Mouse (Mus musculus): ENCODE measurements around the gene Bglap3.
"Not testable (repeated sequence)": the region's sequence is repeated elsewhere in the genome, so short reads cannot be mapped to it uniquely, and the experiment has no call there.

The Bglap3 gene

DNA sequence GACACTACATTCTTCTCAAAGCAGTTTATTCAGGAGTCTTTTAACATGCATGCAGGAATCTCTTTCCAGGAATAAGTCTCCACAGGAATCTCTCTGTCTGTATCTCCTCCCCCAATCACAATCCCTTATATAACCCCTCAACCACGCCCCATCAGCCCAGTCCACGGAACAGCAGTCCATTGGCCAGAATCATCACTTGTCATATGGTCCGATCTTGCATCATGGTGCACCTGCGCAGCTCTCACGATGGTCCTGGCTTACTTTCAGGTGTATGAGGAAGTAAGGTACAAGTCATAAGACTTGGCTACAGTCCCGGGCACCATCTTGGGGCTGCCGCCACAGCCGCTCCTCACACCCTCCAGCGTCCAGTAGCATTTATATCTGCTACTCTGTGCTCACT lies at the start of gene Bglap3:
Gene Bglap3, minus strand, starts transcription at position 101 of the 400 bp plus-strand sequence.
- in situ Hi-C loops (cut with MboI, MseI) = not testable (repeated sequence)

DNA sequence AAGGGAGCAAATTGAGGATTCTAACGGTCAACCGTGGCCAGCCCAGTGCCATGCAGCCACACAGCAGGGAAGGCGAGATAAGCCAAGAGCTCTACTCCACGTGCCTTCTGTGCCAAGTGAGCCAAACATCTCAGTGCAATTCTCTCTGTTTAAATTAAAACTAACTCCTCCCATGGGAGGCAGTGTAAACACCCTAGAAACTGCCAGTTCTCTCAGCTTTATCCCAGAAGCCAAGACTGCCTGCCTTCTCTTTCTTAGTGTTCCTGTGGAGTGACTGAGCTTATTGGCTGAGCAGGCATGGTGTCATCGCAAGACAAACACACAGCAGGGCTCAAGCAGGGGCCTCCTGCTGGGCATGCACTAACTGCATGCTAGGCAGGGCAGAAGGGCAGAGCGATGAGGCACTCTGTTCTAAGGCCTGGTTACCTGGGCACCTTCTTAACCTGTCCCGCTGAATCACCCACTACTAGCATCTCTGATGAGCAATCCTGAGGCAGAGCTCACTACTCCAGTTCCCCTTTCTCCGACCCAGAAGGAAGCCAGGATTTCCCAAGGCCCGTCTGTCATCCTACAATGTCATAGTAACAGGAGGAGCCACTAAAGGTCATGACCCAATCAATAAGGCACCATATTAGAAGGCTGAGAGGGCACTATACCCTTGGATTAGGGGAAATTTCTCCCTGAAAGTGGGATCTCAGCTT lies 49.6 kb upstream of the Bglap3 start:
- in situ Hi-C loops (cut with MboI, MseI) = no loop called here

DNA sequence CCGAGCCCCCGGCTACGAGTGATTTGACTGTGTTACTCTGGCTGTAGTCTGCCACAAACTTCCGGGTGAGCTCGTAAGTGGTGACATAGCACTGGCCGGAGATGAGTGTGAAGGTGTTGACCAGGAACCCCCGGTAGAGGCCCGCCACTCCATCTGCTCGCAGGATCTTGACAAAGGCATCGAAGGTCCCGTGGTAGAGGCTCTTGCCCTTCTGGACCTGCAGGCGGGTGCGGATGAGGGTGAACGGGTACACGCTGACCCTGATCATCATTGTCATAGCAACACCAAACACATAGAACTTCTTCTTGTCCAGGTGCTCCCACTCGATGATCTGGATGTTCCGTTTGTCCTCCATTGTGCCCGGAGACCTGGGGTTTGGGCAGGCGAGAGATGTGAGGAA lies 48.2 kb upstream of the Bglap3 start:
- in situ Hi-C loops (cut with MboI, MseI) = no loop called here

DNA sequence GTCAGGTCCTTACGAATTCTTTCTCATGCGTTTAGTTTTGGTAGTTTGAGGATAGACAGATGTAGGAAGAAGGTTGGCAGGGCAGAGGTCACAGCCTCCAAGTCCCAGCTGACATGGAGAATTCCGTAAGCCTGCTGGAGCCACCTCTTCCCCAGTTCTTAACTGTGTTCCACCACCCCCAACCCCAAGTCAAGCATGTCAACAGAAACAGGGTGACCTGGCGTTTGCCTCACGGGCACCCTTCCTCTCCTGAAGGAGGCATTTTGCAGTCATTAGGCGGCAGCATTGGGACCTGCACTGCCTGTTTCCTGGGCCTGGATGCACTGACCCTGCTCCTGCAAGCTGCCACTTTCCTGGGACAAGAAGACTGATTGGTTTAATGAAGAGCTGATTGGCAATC lies 45.5 kb upstream of the Bglap3 start:
- in situ Hi-C loops (cut with MboI, MseI) = no loop called here

DNA sequence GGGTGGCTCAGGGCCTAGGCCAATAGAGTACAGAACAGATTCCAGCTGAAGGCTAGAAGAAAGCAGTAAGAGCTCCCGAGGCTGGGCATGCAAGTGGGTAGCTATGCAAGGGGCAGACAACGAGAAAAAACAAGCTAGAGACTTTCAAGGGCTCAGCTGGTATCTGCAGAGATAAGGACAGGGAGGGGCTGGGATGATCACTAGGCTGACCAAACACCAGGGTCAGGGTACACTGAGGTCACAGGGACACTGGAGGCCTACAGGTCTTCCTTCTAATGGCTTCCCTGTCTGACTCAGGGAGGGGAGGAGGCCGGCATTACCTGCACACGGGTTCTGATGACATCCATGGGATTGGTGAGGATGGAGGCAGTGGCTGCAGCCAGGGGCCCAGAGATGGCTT lies 43.1 kb upstream of the Bglap3 start:
- in situ Hi-C loops (cut with MboI, MseI) = no loop called here

DNA sequence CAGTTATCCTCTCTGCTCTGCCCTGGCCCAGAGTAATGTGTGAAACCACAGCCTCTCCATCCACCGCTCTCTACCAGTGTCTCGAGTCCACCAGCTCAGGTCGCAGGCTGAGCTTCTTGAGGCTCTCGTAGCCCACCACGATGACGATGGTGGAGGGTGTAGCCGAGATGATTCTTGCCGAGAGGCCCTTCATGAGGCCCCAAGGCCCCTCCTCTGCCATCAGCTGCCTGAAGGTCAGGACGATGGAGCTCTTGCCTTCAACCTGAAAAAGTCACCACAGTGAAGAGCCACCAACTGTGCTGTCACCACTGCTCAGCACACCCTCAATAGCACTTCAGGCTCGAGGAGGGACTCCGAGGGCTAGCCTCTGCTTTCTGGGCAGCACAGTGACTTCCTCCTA lies 40.1 kb upstream of the Bglap3 start:
- in situ Hi-C loops (cut with MboI, MseI) = no loop called here

DNA sequence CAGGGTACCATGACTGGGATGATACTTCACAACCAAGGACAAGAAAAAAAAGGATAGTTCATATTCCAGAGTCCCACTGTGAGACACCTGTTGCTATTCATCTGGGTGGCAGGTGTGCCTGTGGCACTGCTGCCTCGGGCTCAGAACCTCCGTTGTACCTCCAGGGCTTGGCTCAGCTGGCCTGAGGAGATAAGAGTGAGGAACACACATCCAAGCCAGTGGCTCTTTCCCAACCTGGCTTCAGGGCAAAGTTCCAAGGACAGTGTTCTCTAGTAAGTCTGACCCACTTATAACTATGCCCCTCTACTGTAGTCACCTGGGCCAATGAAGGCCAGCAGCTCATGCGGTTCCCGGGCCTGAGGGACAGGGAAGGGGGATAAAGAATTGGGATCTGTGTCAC lies 39.1 kb upstream of the Bglap3 start:
- in situ Hi-C loops (cut with MboI, MseI) = no loop called here

DNA sequence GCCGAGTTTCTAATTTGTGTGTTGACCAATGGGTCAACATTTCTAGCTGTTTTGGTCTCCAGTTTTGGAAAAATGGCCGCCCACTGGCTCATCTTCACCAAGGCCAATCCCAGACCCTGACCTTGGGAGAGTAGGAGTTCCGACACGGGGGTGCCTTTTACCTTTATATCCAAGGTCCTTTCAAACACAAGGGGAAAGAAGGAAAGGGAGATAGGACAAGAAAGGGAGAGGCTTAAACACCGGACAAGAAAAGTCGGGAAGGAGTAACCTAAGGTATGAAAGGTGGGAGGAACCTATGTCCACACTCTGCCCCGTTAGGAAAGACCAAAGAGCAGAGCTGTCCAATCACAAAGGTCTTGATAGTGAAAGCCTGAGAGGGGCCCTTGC lies 38.1 kb upstream of the Bglap3 start:
- in situ Hi-C loops (cut with MboI, MseI) = no loop called here

DNA sequence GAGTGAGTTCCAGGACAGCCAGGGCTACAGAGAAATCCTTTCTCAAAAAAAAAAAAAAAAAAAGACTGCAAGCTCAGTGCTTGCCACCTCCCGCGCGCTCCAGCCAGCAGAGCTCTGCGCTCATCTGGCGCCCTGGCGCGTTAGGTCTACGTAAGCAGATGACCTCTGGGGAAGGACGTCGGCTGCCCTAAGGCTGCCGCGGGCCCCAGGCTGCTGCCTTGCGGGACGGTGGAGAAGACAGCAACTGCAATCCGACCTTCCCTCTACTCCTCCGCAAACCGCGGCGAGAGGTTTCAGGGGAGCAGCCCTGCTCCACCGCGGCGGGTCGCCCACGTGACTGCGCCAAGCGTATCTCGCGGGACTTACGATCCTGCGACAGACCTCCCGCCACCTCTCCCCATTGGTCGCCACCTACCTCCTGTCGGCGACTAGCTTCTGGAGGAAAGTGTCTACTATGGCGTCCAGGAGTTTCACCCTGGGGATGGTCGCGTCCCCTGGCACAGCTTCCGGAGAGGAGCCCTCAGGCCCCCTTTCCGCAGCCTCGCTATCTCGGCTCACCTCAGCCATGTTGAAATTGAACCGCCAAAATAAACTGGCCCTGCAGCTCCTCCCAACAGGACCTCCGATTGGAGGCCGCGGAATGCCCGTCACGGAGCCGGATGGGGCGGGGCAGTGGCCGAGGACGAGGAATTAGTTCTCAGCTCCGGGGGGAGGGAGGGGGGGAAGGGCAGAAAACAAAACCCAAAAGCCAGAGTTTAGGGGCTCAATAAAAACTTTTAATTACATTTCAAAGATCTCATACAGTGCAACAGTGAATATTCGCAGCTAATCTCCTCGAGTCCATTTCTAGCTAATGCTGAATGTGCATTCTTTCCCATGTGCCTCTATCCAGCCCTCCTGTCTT lies 37.5 kb upstream of the Bglap3 start, which contains the start of gene Pmf1:
Gene Pmf1, minus strand, starts transcription at position 591 of the 904 bp plus-strand sequence.
- in situ Hi-C loops (cut with MboI, MseI) = loop anchor here (5.0 kb wide), 1 partner anchor 62 kb away; no protein-coding TSS in a partner anchor

DNA sequence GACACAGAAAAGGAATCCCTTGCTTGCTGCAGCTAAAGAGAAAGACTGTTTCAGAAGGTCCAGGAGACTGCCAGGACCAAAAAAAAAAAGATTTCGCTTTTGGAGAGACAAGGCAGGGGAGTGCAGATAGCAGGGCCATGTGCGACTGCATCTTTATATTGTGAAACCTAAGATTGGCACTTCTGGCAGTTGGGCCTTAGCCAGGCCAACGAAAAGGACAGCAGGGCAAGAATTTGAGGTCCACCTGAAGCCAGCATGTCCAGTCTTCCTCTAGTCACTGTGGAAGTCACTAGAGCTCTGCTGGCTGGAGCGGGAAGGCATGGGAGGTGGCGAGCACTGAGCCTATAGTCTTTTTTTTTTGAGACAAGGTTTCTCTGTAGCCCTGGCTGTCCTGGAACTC lies 36.4 kb upstream of the Bglap3 start:
- in situ Hi-C loops (cut with MboI, MseI) = loop anchor here (5.0 kb wide), 1 partner anchor 63 kb away; no protein-coding TSS in a partner anchor

DNA sequence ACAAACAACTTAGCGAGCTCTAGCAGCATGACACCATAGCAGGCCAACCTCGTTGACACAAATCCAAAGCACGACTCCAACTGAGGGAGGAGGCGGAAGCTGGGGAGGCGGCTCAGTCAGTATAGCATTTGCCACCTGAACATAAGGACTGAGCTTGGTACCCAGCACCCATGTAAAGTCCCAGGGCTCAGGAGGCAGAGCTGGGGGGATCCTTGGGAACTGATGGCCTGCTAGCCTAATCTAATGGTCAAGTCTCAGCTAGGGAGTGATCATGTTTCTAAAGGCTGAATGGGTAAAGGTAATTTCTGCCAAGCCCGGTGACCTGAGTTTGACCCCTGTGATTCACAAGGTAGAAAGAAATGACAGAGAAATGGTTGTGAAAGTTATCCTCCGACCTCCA lies 35.0 kb upstream of the Bglap3 start:
- in situ Hi-C loops (cut with MboI, MseI) = loop anchor here (5.0 kb wide), 1 partner anchor 65 kb away; no protein-coding TSS in a partner anchor

DNA sequence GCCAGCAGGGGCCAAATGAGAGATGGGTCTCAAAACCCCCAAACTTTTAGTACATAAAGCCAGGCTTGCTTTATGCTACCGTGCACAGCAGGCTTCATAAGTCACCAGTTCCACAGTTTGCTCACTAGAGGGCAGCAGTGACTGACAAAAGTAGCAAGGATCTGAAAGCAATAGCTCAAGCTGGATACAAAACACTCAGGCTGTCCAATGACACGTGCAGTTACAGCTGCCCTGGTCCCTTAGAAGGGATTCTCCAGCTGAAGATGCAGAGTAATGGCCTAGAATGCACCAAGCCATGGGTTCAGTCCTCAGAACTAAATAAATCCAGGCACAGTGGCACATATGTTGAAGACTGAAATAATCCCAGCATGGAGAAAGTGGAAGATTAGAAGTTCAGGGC lies 34.5 kb upstream of the Bglap3 start:
- in situ Hi-C loops (cut with MboI, MseI) = loop anchor here (5.0 kb wide), 1 partner anchor 65 kb away; no protein-coding TSS in a partner anchor

DNA sequence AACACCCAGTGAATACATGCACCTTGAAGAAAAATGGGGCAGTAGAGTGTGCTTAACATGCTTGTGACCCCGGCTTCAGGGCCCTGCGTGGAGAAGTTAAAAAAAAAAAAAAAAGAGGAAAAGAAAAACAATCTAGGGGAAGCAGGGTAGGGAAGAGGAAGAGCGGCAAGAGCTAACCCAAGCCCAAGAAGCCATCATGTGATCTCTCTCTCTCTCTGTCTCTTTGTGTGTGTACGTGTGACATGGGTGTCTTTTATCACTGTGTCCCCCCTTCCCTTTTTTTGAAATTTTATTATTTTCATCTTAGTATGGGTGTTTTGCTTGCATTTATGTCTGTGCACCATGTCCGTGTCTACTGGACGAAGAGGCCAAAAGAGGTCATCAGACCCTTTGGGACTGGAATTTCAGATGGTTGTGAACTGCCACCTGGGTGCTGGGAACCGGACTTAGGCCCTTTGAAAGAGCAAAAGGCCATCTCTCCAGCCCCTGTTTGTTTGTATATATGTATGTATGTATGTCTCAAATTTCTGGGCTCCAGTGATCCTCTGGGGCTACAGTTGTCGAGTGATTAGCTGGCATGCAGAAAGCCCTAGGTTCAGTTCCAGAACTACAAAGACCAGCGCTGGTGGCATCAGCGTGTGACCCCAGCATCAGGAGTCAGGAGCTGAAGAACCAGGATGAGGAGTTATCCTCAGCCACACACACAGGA lies 31.1 kb upstream of the Bglap3 start:
- in situ Hi-C loops (cut with MboI, MseI) = no loop called here

DNA sequence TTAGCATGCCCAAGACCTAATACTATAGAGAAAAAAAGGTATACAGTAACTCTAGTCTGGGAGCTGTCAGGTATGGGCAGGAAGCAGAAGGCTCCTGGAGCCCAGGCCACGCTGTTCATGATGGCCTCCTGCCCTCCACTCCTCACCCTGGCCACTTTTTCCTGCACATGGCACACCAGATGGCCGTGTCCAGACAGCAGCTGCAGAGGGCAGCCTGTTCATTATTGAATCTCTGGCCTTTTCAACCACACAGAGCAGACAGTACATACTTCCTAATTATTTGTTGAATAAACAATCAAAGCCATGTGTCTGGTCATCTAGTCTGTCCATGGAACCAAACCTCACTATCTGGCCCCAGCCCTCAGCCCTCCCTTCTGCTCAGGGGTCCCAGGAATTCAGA lies 26.1 kb upstream of the Bglap3 start:
- in situ Hi-C loops (cut with MboI, MseI) = loop anchor here (5.0 kb wide), 1 partner anchor 254 kb away; the partner anchor contains the start of gene Rxfp4

DNA sequence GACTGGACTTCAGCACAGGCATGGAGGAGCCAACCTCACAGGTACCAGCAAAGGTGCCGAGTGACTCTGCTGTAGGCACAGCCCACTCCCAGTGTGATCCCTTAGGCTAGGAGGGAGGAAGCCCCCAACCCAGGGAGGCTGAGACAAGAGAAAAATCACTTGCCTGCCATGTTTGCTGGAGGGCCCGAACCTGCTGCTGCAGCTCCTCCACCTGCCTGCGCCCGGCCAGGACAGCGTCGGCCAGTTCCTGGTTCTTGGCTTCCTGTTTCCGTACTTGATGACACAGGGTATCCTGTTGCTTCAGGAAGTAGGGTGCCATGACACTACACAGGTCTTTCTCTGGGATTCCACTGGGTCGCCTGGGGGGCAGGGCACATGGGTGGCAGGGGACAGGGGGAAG lies 23.2 kb upstream of the Bglap3 start:
- in situ Hi-C loops (cut with MboI, MseI) = loop anchor here (5.0 kb wide), 1 partner anchor 257 kb away; the partner anchor contains the start of gene Rxfp4

DNA sequence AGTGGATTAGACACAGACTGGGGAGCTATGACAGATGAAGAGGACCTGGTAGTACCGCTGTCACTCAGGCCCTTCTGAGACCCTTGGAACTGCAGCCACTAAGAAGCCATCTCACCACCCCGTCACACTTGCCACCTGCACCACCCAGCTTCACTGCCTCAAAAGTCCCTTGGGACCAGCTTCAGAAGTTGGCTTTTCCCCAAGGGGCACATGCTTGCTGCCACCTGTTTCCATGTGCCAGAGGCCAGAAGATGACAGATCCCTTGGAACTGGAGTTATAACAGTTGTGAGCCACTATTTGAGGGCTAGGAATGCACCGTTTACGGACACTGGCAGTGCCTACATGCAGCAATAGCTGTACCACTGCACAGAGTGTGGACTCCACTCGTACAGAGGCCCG lies 22.7 kb upstream of the Bglap3 start:
- in situ Hi-C loops (cut with MboI, MseI) = loop anchor here (5.0 kb wide), 1 partner anchor 257 kb away; the partner anchor contains the start of gene Rxfp4

DNA sequence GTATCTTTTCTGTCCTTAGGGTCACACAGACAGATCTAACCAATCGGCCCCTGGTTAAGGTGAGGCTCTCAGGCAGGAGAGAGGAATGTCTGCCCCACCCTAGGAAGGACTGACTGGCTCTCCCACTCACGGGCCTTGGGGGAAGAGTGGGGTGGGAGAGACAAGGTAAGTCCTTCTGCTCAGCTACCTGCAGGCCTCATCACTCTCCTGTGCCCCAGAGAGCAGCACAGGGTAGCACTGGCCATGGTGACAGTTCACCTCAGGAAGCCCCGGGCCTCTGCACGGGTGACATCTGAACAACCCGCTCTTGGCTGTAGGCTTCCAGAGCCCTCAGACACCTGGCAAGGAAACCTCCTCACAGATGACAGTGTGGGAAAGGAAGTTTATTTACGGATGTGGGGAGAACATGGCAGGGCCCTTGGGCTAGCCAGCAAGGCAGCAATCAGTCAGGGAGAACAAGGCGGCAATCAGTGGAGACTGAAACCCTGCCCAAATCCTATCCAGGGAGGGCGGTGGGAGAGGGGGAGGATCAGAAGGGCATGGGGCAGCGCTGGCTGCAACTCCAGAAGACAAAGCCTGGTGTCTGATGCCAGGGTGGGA lies 21.3 kb upstream of the Bglap3 start:
- in situ Hi-C loops (cut with MboI, MseI) = no loop called here

DNA sequence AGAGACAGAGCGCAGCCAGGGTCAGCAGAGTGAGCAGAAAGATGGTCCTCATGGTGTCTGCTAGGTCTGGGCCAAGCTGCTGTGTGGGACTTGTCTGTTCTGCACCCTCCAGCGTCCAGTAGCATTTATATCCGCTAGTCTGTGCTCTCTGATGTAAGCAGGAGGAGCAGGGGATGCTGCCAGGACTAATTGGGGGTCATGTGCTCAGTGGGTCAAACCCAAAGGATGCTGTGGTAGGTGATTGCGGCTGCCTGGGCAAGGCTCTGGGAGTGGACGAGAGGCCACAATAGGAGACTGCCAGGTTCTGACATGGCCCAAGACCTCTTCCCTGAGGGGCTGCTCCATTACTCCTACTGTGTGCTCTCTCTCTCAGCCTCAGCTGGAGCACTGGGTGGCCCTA lies 11.8 kb upstream of the Bglap3 start, which contains the start of gene Bglap:
Gene Bglap, minus strand, starts transcription at position 101 of the 400 bp plus-strand sequence.
- in situ Hi-C loops (cut with MboI, MseI) = no loop called here

DNA sequence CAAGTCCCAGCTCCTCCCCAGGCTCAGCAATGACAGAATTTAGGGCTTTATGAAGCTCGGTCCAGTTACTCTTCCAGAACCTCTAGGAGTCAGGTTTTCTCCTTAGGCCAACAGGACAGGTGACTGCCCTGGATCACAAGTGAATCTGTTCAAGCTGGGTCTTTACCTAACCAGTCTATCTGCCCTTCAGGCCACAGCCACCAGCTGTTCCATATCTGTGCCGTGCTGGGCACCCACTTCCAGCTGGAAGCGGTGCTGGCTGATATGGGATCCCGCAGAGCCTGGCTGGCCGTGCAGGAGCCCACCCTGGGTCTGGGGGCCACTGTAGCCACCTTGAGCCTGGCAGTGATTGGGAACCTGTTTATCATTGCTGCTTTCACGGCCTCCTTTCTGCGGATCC lies 9.8 kb upstream of the Bglap3 start:
- in situ Hi-C loops (cut with MboI, MseI) = not testable (repeated sequence)

DNA sequence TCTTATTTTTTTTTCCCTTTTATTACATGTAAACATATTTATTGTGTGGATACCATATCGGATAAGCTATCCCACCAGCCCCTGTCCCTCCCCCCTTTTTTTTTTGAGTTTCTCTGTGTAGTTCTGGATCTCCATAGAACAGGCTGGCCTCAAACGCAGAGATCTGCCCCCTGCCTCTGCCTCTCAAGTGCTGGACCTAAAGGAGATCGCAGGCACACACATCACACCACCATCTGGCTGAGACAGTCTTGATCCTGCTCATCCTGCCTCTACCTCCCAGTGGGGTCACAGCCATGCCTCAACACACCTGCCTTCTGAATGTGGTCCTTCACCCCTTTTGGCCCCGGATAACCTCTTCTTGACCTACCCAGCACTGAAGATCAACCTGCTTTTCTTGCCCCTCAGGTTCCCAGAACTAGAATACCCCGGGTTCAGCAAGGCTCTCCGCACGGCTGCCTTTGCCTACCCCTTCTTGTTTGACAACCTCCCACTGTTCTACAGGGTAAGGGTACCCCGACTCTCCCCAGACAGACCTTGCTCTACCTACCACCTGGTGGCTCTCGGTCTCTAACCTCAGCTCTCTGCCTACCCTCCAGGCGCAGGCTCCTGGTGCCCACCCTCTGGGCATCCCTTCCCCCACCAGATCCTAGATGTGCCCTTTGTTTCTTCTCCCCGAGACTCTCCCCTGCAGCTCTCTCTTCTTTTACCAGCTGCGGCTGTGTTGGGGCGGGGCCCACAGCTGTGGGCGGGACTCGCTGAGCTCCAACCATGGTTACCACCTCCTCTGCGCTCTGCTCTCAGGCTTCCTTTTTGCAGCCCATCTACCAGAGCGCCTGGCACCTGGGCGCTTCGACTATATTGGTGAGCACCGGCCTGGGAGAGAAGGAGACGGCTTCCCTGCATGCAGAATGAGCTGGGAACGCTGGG lies 9.1 kb upstream of the Bglap3 start:
- in situ Hi-C loops (cut with MboI, MseI) = not testable (repeated sequence)
